Mouse (Mus musculus): Measurements from ENCODE around the gene Rapgef2.
A peak's percentile ranks its signal among the peaks of the same experiment; 100 is the strongest.
"Not testable (repeated sequence)": the region's sequence is repeated elsewhere in the genome, so short reads cannot be mapped to it uniquely, and the experiment has no call there.

Rapgef2 gene

DNA sequence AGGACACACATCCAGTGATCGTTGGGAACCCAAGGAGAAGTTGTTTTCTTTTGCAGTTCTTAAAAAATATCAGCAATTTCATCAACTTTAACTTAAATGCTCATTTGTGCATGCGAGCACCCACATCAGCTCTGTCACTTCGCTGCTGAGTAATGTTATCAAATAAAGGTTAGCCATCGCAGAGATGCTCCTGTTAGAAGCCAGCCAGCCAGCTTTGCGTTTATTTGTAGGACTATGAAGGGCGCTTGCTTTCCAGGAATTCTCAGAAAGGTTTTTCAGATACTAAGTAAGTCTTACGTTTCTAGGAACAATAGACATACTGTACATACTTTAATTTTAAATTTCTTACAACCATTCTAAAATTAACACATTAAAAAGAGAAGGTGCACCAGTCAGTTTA, 185.5 kb downstream of the Rapgef2 start:
- DNase-seq (ENCODE audit: low spot score), result no peak

DNA sequence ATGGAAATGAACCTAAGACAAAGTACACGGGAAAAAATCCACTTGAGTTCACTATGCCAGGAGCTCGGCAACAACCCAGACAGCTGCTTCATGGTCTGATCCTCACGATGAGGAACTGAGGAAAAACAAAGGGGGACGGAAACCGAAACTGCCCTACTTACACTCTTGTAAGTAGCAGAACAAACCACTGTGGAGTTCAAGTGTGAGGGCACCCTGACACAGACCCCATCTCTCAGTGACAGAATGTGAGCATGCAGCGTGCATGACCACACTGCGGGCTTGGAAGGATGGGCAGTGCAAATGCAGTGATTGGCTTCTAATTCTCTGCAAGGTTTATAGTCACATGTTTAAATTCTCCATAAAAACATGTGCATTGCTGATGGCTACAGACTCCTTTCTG, 197.2 kb downstream of the Rapgef2 start:
- no peak for DNase-seq (ENCODE audit: low spot score)

DNA sequence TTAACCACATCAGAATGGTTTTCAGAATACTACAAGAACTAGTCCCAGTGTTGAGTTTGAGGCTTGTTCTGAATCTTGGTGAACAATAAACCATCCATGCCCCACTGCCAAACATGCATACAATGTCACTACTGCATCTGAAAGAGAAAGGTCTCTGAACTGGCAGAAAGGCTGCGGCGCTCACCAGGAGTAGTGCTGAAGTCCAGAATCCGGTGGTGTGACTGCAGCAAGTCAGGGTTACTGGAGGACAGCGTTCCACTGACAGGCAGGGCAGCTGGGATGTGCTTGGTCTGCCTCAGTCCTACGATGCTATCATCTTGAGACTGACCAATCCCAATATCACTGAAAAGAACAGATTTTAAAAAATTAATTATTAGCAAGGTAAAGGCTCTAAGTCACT, 197.9 kb downstream of the Rapgef2 start:
- no peak for DNase-seq (ENCODE audit: low spot score)

DNA sequence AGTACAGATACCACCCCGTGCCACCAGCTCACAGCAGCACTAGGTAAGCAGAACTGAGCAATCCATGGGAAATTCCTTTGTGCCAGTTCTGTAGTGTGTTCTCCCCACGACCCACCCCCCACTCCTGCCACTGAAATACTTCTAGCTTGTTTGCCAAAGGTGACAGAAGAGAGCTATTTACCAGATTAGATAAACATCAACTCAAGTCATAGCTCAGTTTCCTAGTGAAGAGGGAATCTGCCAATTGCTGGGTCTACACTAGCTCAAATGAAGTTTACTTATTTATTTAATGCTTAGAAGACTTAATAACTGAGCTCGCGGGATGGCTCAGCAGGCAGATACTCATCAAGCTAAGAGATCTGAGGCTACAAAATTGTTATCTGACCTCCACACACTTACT, 200.0 kb downstream of the Rapgef2 start:
- no peak for DNase-seq (ENCODE audit: low spot score)

DNA sequence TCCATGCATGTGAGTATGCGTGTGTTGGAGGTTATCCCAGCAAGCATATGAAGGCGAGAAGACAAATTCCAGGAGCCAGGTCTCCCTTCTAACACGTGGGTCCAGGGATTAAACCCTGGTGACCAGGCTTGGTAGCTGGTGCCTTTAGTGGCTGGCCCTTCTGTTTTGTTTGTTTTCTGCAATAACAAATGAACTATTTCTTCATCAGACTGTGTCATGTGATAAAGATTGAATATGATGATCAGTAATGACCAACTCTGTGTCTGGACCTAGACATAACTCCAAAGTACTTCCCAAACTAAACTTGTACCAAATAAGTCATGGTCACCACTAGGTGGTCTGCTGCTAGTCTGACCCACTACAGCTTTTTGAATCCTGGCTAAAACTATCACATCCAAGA, 202.4 kb downstream of the Rapgef2 start:
- DNase-seq (ENCODE audit: low spot score), result no peak

DNA sequence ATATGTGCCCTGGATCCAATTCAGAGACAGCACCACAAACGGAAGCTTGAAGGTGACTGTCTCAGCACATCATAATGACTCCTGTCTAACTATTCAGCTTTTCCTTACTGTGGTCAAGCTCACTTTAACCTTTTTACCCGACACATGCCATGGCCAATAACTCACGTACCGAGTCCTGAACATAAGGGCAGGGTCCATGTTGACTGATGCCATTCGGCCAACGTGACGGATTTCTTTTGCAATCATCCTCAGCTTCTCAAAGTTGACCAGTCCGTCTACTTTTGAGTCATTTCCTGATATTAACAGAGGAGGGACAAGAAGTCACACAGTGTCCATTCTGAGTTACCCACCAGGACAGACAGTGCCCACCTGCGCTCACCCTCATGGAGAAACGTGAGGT, 203.3 kb downstream of the Rapgef2 start:
- no peak for DNase-seq (ENCODE audit: low spot score)

DNA sequence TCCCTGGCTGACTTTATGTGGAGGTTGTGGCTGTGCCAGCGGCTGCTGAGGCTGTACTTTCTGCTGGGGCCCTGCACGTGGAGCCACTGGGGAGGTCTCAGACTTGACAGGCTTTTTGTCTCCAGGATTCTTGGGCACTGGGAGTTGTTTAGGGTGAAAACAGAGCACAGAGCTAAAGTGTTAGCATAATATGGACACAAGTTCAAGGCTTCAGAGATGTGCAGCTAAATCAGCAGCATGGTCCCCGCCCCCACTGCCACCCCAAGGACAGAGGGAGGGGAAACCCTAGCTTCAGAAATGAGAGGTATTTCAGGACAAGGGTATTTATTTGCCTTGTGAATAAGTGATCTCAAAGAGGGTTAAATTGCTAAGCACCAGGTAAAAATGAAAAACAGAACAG, 207.2 kb downstream of the Rapgef2 start:
- DNase-seq (ENCODE audit: low spot score), result no peak

DNA sequence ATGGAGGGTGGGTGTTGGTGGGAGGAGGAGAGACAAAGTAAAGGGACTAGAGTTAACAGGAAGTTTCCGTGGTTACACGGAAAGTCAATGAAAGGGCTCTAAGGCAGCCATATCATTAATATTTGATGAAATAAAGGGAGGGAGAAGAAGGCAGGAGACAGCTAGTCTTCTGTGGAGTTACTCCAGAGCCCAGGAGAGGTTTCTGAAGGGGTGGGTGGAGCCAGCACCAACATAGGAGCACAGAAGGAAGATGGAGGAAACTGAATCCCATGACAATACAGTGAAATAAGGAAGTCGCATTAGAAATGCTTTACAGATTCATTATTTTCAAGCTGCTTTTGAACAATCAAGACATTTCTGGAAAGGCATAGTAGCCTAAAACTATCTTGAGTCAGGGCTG, 211.3 kb downstream of the Rapgef2 start:
- no peak for DNase-seq (ENCODE audit: low spot score)

DNA sequence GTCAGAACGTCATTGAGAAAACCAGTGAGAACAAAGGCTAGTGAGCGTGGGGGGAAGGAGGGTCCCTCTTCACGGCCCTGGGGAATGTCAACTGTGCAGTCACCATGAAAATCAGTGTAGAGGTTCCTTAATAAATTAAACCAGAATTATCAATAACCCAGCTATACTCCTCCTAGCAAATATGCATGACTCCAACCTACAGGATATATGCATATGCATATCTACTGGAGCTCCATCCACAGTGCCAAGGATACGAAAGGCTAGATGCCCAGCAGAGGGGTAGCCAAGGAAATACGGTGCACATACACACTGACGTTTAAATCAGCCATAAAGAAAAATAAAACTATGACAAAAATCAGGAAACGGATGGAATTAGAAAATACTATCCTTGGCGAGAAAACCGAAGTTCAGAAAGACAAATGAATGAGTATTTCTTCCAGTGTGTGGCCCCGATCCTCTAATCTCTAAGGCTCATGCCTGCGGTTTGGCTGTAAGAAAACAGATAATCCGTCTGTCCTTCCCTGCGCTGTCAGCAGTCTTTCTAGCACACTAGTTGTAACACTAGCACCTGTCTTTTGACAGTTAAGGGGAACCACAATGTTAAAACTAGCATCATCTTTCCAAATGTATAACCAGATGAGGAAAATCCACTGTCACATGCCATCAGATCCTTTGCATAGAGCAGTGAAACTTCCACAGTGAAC, 212.6 kb downstream of the Rapgef2 start:
- no peak for DNase-seq (ENCODE audit: low spot score)

DNA sequence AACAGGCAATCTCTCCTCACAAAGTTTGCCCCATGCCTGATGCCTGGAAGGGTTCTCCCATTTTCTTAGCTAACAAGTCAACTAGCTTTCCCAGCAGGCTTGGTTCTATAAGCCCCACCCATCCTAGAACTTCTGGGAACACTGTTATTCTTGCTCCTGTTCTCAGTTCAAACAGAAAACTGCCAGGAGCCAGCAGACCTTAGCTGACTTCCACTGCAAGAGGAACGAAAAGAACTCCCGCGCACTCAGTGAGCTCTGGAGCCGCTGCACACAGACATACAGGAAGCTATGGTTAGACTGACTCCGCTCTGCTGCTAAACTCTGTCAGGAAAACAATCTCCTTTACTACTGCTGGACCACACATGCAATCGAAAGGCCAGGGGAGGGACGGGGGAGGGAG, 214.8 kb downstream of the Rapgef2 start:
- no peak for DNase-seq (ENCODE audit: low spot score)

DNA sequence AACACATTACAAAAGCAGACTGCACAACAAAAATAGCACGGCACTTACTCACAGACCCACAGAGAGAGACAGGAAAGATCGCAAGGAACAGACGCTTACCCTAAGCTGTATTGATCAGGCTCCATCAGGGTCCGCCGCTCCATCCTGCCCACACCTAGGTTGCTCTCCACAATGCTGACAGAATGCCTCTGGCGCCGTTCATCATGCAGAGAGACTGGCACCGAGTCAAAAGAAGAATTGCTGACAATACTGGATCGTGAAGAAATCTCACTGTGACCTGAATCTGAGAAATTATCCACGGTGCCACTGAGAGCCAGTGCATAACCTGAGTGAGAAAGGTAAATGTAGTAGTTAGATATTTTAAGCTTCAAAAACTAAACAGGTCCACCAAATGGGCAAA, 216.4 kb downstream of the Rapgef2 start:
- no peak for DNase-seq (ENCODE audit: low spot score)

DNA sequence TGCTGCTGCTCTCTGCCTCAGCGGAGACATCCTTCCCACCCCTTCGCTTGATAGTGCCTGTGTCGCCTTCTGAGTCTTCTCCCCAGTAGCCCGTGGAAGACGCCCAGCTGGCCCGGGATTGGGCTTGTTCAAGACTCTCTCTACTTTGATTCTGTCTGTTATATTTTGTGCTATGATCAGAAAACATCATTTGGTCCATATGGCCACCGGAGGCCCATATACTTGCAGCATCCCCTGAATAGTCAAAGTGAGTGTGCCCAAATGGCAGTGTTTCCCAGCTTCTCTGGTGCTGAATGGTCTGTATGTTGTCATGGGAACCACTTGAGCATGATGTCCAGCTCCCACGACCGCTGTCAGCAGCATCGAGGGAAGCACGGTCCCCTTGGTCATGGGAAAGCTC, 217.3 kb downstream of the Rapgef2 start:
- no peak for DNase-seq (ENCODE audit: low spot score)

DNA sequence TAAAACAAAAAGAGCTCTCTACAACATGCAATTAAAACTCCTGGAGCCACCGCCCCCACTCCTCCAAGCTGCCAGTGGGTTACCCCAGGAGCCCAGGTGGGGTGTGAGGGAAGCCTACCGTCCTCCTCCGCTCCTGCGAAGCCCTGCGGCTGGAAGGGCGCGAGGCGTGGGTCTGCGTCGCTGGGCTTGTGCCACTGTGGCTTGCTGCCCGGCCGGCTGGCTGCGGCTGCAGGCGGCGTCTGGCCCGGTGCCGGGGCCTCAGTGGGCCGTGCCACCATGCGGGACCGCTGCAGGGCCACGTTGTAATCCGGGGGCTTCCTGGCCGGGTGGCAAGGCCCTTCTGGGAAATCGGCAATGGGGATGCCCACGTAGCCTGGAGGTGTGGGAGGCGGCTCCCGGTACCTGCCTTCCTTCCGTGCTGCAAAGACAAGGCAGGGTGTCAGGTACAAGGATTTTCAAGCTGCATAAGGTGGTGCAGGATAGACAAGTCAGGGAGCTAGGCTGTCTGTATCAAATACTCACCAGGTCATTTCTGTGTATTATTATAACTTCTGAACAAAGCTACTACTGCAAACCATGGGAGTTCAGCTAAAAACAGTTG, 219.8 kb downstream of the Rapgef2 start:
- DNase-seq (ENCODE audit: low spot score), result peak; percentile 34

DNA sequence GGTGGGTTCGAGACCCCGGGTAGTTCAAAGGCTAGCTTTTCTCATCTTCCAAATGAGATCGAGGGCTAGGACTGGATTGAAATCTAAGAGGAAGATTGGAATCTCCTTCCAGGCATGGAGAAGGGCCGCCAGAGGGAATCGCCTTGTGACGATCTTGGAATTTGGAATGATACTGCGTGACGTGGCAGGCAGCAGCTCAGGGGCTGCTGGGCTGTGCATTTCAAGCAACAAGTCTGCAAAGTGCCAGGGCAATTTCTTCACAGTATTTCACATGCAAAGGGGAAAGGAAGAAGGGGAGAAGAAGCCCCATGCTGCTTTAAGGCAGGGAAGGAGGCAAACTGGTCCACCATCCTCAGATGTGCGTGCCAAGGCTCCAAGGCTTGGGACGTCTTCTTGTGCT, 222.2 kb downstream of the Rapgef2 start:
- DNase-seq (ENCODE audit: low spot score), result no peak

DNA sequence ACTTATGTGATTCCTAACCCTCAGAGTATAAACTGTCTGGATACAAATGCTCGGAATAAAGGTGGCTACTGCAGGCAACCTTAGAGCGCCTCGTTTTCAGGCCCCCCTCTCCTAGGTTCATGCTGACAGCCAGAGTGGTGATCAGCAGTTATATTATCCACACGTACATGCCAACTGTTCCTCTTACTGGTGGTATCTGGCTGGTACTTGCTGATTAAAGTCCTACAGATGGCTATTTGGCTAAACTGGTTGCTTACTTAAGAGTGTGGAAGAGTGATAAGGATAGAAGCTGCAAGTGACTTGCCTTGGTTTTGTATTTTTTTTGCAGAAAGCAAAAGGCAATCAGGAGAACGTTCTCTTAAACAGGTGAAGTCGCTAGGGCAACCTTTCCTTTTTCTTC, 224.9 kb downstream of the Rapgef2 start:
- no peak for DNase-seq (ENCODE audit: low spot score)

DNA sequence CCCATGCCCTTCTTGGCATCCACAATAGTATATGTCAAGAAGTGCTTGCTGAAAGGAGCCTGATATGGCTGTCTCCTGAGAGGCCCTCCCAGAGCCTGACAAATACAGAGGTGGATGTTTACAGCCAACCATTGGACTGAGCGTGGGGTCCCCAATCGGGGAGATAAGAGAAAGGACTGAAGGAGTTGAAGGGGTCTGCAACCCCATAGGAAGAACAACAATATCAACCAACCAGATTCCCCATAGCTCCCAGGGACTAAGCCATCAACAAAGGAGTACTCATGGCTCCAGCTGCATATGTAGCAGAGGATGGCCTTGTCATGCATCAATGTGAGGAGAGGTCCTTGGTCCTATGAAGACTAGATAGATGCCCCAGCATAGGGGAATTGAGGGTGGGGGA, 227.8 kb downstream of the Rapgef2 start:
- DNase-seq (ENCODE audit: low spot score), result not testable (repeated sequence)

DNA sequence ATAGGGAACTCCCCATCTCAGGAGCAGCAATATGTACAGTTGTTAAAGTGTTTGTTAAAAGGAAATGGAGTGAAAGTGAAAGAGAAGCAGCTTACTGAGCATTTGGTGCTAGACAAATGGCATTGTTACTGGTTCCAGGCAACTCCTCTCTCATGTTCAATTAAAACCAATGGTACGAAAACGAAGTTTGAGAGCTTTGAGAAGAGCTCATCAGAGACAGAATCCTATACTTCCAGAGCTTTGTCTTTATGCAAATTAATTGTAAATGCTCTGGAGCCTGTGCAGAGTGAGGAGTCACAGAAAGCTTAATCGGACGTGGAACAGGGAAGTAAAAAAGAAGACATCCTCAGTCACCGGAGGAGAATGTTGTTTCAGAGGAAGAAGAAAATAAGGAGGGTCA, 241.1 kb downstream of the Rapgef2 start:
- DNase-seq (ENCODE audit: low spot score), result no peak

DNA sequence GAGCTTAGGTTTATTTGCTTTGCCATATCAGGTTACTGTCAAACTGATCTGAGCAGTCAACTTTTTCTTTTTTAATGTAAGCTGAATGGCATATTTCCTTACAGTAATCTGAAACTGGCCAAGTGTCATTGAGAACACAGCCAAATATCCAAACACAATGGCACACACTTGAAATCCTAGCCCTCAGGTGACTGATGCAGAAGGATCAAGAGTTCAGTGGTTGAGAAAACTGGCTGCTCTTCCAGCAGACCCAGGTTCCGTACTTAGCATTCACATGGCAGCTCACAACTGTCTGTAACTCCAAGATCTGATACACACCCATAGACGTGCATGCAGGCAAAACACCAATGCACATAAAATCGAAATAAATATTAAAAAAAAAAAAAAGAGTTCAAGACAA, 243.3 kb downstream of the Rapgef2 start:
- no peak for DNase-seq (ENCODE audit: low spot score)

DNA sequence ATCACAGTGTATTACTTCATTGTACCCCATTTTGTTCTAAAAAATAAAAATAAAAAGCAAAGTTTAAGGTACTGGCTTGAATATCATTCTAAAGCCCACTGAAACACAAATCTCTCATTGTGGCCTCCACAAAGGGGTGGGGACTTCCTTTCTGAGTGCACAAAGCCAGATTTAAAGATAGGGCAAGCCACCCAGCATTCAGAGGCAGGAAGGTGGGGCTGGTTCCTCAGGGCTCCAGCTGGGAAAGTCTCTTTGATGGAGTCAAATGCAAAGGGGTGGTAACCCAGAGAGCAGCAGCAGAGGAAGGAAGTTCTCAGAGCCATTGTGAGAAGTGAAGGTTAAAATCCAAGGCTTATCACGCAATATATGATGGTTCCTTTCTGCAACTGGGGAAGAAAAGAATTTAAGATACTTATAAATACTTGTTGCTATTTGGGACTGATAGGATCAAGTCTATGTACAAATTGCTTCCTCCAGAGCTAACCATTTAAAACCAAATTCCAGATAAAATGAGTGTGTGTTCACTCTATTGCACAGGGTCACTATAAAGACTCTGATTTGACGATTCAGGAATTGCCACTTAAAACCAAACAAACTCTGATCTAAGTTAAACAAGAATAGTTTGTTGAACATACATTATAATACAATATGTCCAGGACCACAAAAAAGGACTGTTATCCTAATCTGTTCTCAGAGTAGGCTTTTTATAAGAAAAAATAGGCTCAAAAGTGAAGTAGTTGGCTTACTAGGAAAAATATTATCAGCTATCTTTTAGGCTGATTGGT, 246.5 kb downstream of the Rapgef2 start:
- DNase-seq (ENCODE audit: low spot score), result no peak

DNA sequence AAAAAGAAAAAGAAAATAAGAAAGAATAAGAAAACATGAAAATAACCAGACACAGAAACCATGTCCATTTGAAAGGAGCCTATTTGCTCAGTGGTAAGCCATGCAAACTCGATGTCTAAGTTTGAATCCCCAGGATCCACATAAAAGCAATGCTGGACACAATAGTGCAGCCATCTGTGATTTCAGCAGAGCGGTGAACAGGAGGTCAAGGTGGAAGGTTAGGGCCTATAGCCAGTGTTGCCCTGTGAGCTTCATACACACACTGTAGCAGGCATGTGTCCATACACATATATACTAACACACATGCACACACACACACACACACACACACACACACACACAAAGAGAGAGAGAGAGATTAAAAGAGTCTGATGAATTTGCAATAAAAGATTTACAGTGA, 247.3 kb downstream of the Rapgef2 start:
- no peak for DNase-seq (ENCODE audit: low spot score)

DNA sequence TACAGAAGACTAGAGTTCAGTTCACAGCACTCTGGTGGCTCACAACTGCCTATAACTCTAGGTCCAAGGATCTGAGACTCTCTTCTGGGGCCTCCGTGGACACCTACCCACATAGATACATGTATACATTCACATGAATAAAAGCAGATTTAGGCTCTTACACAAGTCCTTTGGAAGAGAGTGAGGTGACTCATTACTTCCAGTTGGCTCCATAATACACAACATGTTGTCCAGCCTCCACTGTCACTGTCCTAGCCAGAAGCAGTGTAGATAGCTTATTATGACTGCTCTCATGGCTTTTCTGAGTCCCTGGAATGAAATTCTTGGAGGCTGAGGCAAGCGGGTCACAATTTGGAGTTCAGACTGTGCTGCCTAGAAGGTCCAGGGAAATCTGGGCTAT, 251.9 kb downstream of the Rapgef2 start:
- DNase-seq (ENCODE audit: low spot score), result no peak

DNA sequence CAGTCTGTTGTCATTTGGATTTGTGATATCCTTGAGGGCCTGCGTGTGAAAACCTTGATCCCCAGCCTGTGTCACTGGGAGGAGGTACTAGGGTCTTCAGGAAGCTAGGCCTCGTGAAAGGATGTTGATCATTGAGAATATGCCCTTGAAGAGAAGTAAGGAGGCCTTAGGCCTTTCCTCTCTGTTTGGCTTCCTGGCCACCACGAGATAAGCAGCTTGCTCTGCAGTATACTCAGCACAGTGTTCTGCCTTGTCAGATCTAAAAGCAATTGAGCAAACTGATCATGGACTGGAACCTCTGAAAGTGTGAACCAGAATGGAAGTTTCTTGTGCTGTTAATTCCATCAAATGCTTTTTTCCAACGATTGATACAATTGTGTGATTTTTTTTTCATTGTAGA, 255.5 kb downstream of the Rapgef2 start:
- no peak for DNase-seq (ENCODE audit: low spot score)

DNA sequence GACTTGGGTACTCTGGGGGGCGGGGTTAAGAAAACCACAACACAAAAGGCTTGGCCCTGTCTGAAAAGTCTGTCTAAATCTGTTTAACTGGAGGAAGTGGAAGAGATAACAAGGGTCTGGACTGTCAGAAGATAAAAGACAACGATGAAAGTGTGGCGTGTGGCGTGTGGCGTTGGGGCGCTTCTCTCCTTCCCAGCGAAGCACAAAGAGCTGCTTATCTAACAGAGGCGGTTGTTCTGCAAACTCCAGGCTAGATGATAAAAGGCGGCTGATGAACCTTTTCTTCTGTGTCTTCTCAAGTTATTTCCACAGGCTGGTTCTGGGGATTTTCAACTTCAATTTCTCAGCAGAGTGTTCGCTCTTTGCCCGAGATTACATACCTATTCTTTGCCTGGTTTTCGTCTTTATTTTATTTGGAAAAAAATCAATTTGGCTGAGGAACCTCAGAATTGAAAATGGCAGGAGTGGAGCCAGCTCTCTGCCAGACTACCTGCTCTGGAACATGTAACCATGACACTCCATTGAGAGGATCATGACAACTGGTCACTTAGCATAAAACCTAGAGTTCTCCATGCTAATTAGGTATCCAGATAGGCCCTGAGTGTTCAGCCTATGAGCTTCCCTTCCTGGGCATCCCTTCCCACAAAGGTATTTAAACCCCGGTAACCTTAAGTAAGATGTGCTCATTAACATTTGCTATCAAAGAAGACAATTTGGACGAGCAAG, 258.0 kb downstream of the Rapgef2 start:
- DNase-seq (ENCODE audit: low spot score), result no peak
